Mouse (Mus musculus) neural tube, embryonic 15.5 days (tissue): ENCODE results near the gene Hoxa5. TPM values are rescaled to one million over a fixed set of nuclear protein-coding genes. Genes with fewer than 3 reads are reported as not detected.

ENCODE experiments used
- ATAC-seq: fragments of 200-750 bp; cut with Nextera tagmentation; 2 replicates; pipeline ENCODE4 v1.8.0; 2017; ENCODE audit warnings: mild to moderate bottlenecking, moderate TSS enrichment, moderate library complexity; ENCODE audit not compliant: low FRiP score
- H3K27ac ChIP-seq: fragments of 300-500 bp; sonication (generic); replicated peaks from 2 replicates; pipeline ENCODE4 v1.5.1; 2015; ENCODE audit warnings: mild to moderate bottlenecking, inconsistent platforms
- H3K27me3 ChIP-seq: fragments of 300-500 bp; sonication (generic); replicated peaks from 2 replicates; pipeline ENCODE4 v1.6.1; 2015; ENCODE audit warnings: inconsistent platforms
- H3K36me3 ChIP-seq: fragments of 300-500 bp; sonication (generic); 2 replicates; pipeline ENCODE4 v1.6.1; 2015; ENCODE audit warnings: inconsistent platforms
- H3K4me1 ChIP-seq: fragments of 300-500 bp; sonication (generic); 2 replicates; pipeline ENCODE4 v1.6.1; 2015; ENCODE audit warnings: inconsistent platforms
- H3K4me2 ChIP-seq: fragments of 300-500 bp; sonication (generic); 2 replicates; pipeline ENCODE4 v1.6.1; 2015; ENCODE audit warnings: inconsistent platforms, mild to moderate bottlenecking, moderate library complexity
- H3K4me3 ChIP-seq: fragments of 300-500 bp; sonication (generic); replicated peaks from 2 replicates; pipeline ENCODE4 v1.5.1; 2015; ENCODE audit warnings: mild to moderate bottlenecking, inconsistent platforms
- H3K9ac ChIP-seq: fragments of 300-500 bp; sonication (generic); replicated peaks from 2 replicates; pipeline ENCODE4 v1.6.1; 2015; ENCODE audit warnings: mild to moderate bottlenecking, inconsistent platforms
- H3K9me3 ChIP-seq: fragments of 300-500 bp; sonication (generic); replicated peaks from 2 replicates; pipeline ENCODE4 v1.6.1; 2016; ENCODE audit warnings: inconsistent platforms
- WGBS: fragments of 180-500 bp; shearing (Covaris S2); methylation state at CpG from one replicate; pipeline ENCODE4 v1.1.7; 2015; ENCODE audit warnings: mixed read lengths; 5-methylcytosine and 5-hydroxymethylcytosine counted together
- polyA plus RNA-seq: library from polyadenylated mRNA; unstranded; fragments of >200 nt; fragmentation: Nextera tagmentation; extraction: Ambion mirVana; gene quantifications from 2 replicates; pipeline ENCODE4 v1.2.1, GENCODE M21; 2015

Gene Hoxa5
- polyA plus RNA-seq, 1 experiment from 2014 or later = 73.9 TPM

DNA sequence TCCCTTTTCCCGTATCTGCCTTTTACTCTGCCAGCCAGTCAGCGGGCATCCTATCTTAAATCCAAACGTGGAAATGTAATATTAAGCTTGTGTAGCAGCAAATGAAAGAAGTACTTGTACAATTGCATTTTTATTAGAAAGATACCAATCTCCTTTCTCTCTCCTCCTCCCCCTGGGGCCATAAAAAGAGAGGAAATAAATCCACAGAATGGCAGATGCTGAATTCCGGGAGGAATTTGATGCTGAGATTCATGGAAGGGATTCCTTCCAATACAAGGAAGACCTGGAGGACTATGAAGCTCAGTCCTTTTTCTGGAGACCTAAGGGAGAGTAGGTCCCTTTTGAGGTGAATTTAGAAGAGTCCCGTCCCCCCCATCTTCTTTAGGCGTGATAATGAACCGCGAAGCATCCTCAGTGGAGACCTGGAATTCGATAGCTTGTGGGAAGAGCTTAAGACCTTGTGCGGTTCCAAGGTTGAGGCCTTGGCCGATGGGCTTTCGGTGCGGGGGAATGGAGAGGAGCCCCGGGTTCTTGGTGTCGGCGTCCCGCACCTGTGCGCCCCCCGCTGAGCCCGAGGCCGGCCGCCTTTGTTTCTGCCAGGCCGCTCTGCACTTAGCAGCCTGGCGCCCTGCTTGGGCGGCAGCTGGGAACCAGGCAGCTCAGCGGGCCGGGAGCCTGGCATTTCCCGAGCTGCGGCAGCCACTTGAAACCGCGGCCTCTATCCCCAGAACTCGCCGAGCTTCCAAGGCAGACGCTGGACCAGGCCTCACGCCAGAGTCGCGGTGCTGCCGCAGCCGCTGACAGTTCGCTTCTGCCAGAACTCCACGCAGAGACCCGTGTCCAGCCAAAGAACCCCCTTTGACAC, 36.0 kb downstream of the Hoxa5 start:
- Histone ChIP-seq H3K4me2 (peak overlapping the region; percentile 86), H3K9ac (peak overlapping the region; percentile 21), H3K27ac (peak overlapping the region; percentile 91), H3K9me3 (no peaks in the 10 kb centered on the region), H3K36me3 (no peaks in the 10 kb centered on the region), H3K4me3 (peak overlapping the region; percentile 28), H3K4me1 (peaks cover 95% of the 10 kb centered on the region), H3K27me3 (no peaks in the 10 kb centered on the region)
- 8% methylated on average over 42 of the region's 42 CpGs for WGBS
- no peak for ATAC-seq

GRCm38 (mm10) chr6:52167736-52168161, 36.6 kb downstream of the Hoxa5 start:
- Histone ChIP-seq H3K9me3 (no peaks in the 10 kb centered on the region), H3K4me3 (peak overlapping the region; percentile 28), H3K36me3 (no peaks in the 10 kb centered on the region), H3K27me3 (no peaks in the 10 kb centered on the region), H3K9ac (peak overlapping the region; percentile 21), H3K4me2 (peak overlapping the region; percentile 86), H3K4me1 (peaks cover 96% of the 10 kb centered on the region), H3K27ac (peak overlapping the region; percentile 91)
- ATAC-seq = no peak
- WGBS = 10% methylated on average over 14 of the region's 14 CpGs

DNA sequence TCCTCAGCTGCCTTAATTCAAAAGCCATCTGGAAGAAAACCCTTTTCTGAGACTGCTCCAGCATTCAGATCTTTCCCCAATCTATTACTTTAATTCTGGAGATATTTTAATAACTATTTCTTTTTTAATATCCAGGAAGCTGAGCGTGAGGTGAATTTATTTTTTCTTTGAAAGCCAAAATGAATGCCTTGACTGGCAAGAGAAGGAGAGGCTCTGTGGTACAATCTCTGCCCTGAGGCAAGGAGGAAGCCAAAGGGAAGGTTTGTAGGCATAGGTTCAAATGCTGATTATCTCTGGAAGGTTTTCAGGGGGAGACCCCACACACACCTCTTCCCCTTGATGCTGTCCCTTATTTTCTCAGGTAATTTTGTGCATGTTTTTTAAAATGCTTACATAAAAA, 37.2 kb downstream of the Hoxa5 start:
- H3K9ac ChIP-seq = peak overlapping the region; percentile 21
- no peaks in the 10 kb centered on the region for H3K36me3 ChIP-seq
- H3K4me2 ChIP-seq = peak overlapping the region; percentile 86
- H3K4me3 ChIP-seq = no peak overlapping the region; the same call in 1 of the 2 replicates
- no peak for ATAC-seq
- WGBS = 25% methylated on average over 1 of the region's 1 CpGs
- H3K27me3 ChIP-seq = no peaks in the 10 kb centered on the region
- no peaks in the 10 kb centered on the region for H3K9me3 ChIP-seq
- H3K4me1 ChIP-seq = peaks cover 94% of the 10 kb centered on the region
- peak overlapping the region; percentile 91 for H3K27ac ChIP-seq

DNA sequence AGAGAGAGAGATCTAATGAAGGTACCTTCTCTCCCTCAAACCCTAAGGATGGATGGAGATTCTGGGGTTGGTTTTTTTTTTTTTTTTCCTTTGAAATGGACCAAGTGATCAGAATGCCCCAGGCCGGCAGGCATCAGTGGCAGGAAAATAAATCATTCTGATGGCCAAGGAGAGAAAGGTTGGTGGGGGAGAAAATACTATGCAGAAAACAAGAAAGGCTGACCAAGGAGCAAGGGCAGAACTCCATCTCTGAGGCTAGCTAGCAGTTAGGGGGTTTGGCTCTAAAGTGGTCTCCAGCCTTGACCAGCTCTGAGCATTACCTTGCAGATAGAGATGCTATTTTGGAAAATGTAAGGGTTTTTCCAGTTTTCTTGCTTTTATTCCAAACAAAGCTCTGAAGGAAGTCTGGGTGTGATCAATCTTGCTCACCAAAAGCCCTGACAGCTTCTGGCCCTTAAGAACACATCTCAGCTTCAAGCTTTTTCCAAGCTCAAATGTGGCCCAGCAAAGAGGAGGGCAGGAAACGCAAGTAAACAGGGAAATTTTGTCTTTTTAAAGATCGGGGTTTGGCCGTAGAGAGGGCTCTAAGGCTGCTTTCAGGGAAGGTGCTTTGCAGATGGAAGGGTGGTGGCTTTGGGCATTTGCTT, 37.8 kb downstream of the Hoxa5 start:
- ATAC-seq = no peak
- Histone ChIP-seq H3K27me3 (no peaks in the 10 kb centered on the region), H3K9ac (peak overlapping the region; percentile 21), H3K27ac (peak overlapping the region; percentile 91), H3K36me3 (no peaks in the 10 kb centered on the region), H3K9me3 (no peaks in the 10 kb centered on the region), H3K4me1 (peaks cover 94% of the 10 kb centered on the region), H3K4me2 (peak overlapping the region; percentile 86), H3K4me3 (0 out of 2 replicates have a peak overlapping the region, but pooled peaks have one; percentile 12)
- WGBS = 18% methylated on average over 4 of the region's 4 CpGs

DNA sequence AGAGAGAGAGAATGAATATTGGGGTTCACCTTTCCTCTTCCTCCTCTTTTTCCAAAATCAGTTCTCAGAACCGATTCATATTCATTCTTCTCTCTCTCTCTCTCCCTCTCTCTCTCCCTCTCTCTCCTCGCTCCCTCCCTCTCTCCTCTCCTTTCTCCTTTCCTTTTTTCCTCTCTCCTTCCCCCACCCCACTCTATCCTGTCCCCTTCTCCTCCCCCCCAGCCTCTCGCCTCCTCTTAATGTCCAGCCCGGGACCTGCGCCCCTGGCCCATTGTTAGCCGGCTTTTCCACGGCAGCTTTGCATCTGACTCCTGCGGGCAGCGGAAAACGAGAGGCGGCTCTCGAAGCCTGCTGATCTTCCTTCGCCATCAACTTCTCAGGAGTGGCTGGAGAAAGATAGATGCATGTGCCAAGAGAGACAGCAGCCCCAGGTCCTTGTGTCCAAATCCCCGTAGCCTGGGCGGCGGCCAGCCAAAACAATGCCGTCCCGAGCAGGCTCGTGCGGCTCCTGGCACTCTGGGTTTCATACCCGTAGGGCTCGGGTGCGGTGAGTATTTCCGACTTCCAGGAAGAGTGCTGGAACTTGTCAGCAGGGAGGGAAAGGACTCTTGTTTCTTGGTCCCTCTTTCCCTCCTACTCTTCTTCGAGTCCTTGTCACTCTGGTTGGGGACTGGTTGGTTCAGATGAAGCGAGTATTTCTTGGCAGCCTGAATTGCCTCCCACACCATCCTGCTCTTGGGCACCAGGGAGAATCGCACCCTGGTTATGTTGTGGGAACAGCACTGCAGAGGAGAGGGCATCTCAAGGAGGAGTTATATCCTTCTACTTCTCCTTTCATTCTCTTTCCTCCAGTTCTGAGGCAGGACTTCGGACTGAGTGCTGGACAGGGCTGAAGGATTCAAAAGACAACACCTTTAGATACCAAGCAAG, 38.7 kb downstream of the Hoxa5 start:
- Histone ChIP-seq H3K9me3 (no peaks in the 10 kb centered on the region), H3K4me2 (peak overlapping the region; percentile 86), H3K9ac (peak overlapping the region; percentile 66), H3K36me3 (no peaks in the 10 kb centered on the region), H3K27me3 (no peaks in the 10 kb centered on the region), H3K27ac (peak overlapping the region; percentile 91), H3K4me1 (peaks cover 92% of the 10 kb centered on the region), H3K4me3 (peak overlapping the region; percentile 45)
- 5% methylated on average over 27 of the region's 28 CpGs for WGBS
- no peak for ATAC-seq

DNA sequence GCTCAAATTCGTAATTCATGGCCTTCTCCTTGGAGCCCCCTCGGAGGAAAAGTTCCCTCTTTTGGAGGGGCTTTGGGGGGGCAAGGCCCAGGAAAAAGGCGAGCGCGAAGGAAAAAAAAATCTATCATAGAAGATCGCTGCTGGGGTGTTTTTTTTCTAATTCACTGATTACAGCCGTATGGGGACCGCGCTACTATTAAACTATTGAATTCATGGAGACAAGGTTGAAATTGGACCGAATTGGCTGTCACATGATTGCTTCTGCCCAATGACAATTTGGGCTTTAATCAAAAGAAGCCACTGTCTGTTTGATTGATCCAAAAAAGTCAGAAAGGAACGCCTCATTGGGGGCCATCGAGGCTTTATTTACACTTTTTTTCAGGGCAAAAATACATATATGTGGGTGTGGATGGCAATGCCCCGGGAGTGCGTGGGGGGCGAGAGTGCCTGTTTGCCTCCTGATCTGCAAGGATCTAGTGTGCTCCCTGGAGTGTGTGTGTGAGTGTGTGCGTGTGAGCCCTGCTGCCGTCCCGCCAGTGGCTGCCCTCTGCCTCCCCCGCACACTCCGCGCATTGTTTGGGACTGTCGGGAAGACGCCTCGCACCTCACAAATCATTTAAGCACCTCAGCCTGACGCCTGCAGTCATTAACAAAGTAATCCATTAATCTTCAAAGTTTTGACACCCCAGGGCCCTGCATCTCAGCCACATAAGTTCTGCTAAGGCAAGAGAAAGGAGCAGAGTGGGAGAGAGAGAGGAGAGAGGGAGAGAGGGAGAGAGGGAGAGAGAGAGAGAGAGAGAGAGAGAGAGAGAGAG, 39.6 kb downstream of the Hoxa5 start, which contains the start of gene Hoxa2:
TSS of gene Hoxa2 (minus strand) at position 206 of the 815 bp plus-strand sequence.
- H3K4me1 ChIP-seq = peaks cover 92% of the 10 kb centered on the region
- H3K36me3 ChIP-seq = no peaks in the 10 kb centered on the region
- ATAC-seq = peak; percentile 29; the same call in 1 of the 2 replicates
- H3K4me2 ChIP-seq = peak within 1 kb of the TSS; percentile 86
- peak within 1 kb of the TSS; percentile 45 for H3K4me3 ChIP-seq
- H3K9me3 ChIP-seq = no peaks in the 10 kb centered on the region
- H3K27me3 ChIP-seq = no peaks in the 10 kb centered on the region
- peak within 1 kb of the TSS; percentile 91 for H3K27ac ChIP-seq
- WGBS = 2% methylated on average over 25 of the region's 25 CpGs
- H3K9ac ChIP-seq = peak within 1 kb of the TSS; percentile 66

DNA sequence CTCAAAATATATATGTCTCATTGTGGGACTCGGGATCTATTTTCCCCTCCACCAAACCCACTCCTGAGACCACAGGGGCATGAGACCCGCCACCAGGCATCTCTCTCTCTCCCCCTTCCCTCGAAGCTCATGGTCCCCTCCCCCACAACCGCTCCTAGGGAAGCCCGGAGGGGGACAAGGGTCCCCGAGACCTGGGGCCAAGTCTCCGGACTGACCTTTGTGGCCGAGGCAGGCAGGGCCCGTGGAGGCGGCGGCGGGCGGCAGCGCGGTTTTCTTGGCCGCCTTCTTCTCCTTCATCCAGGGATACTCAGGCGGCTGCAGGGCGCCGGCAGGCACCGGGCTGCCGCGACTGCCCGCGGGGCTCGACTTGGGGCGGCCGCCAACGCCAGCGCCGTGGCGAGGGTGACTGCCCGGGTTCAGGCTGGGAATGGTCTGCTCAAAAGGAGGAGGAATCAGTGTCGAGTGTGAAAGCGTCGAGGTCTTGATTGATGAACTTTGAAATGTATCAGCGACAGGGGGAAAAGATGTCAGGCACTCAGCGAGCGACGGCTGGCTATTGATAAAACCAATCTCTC, 40.2 kb downstream of the Hoxa5 start:
- no peak for ATAC-seq
- peak overlapping the region; percentile 45 for H3K4me3 ChIP-seq
- peaks cover 93% of the 10 kb centered on the region for H3K4me1 ChIP-seq
- H3K36me3 ChIP-seq = no peaks in the 10 kb centered on the region
- peak overlapping the region; percentile 91 for H3K27ac ChIP-seq
- no peaks in the 10 kb centered on the region for H3K9me3 ChIP-seq
- 2% methylated on average over 39 of the region's 39 CpGs for whole genome bisulfite sequencing
- peak overlapping the region; percentile 86 for H3K4me2 ChIP-seq
- peak overlapping the region; percentile 66 for H3K9ac ChIP-seq
- H3K27me3 ChIP-seq = no peaks in the 10 kb centered on the region

DNA sequence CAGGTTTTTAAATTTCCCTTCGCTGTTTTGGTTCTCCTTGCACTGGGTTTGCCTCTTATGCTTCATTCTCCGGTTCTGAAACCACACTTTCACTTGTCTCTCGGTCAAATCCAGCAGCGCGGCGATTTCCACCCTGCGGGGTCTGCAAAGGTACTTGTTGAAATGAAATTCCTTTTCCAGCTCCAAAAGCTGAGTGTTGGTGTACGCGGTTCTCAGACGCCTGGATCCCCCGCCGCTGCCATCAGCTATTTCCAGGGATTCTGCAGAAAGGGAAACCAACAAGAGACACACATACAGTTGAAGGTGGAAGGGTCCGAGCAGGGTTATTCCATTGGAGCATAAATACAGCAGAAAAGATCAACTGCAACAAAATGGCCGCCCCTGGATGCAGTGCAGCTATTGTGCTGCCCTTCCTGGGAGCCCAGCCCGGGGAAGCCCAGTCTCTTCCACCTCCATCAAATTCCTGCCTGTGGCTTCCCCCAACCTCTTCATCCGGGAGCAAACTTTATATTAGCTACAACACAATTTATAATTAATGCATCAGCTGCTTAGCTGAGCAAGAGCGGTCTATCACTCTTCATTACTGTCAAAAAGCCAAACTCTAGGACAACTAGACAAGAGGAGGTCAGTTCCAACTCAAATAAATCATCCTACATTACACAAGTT, 40.9 kb downstream of the Hoxa5 start:
- no peaks in the 10 kb centered on the region for H3K27me3 ChIP-seq
- H3K9ac ChIP-seq = peak overlapping the region; percentile 66
- peaks cover 94% of the 10 kb centered on the region for H3K4me1 ChIP-seq
- ATAC-seq = no peak
- H3K9me3 ChIP-seq = no peaks in the 10 kb centered on the region
- H3K27ac ChIP-seq = peak overlapping the region; percentile 91
- no peaks in the 10 kb centered on the region for H3K36me3 ChIP-seq
- WGBS = 9% methylated on average over 17 of the region's 17 CpGs
- H3K4me2 ChIP-seq = peak overlapping the region; percentile 86
- H3K4me3 ChIP-seq = peak overlapping the region; percentile 45

DNA sequence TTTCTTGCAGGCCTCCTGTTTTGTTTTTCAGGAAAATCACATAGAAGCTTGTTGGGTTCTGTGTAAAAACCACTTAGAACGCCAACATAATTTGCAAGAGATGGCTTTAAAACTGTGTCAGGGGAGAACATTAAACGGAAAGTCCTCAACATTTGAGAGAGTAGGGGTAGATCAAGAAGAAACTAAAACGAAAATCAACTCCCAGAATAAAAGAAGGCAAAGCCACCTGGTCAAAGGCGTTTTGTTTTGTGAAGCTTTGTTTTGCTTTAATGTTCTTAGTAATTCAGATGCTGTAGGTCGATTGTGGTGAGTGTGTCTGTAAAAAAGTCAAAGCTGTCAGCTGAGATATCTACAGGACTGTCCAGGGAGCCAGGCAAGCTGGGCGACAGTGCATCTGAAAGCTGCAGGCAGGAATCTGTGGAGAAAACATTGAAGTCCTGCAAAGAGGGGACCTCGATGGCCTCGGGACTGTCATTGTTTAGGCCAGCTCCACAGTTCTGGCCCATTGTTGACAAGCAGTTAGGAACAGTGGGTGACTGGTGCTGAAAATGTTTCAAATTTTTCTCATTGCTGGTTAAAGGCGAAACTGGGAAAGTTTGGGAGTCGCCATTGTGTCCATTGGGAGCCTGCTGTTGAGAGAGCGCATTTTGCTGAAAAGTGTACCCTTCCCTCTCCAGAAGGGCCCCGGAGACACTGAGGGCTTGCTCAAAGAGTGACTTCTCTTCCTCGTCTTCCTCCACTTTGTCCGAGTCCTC, 41.6 kb downstream of the Hoxa5 start:
- H3K4me1 ChIP-seq = peaks cover 90% of the 10 kb centered on the region
- no peaks in the 10 kb centered on the region for H3K36me3 ChIP-seq
- H3K4me3 ChIP-seq = peak overlapping the region; percentile 45
- H3K27ac ChIP-seq = peak overlapping the region; percentile 91
- no peaks in the 10 kb centered on the region for H3K9me3 ChIP-seq
- no peaks in the 10 kb centered on the region for H3K27me3 ChIP-seq
- 10% methylated on average over 14 of the region's 14 CpGs for WGBS
- peak overlapping the region; percentile 86 for H3K4me2 ChIP-seq
- peak overlapping the region; percentile 66 for H3K9ac ChIP-seq
- ATAC-seq = no peak
